Mouse (Mus musculus): ENCODE results near the gene Cfap221. TPM values are rescaled to one million over a fixed set of nuclear protein-coding genes. Genes with fewer than 3 reads are reported as not detected.

The Cfap221 gene
- polyA plus RNA-seq, 1 experiment from 2014 or later = 0.37 TPM

DNA sequence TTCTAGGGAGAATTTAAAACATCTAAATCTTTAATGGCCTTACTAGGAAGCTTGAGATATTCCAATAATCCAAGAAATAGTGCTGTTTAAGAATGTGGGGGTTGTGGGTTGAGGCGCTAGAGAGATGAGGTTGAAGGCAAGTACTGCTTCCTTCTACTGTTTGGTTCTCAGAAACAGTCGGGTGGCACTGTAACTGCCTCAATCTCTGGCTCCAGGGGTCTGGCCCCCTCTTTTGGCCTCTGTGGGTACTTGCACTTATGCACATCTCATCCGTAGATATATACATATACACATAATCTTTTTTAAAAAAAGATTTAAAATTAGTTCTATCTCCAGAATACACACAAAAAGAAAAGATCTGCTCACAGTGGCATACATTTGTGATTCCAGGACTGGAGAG lies 21.9 kb upstream of the Cfap221 start:
- WGBS = 34% methylated on average over 3 of the region's 3 CpGs
- Histone ChIP-seq H3K27me3 (ENCODE audit: control insufficient read depth, insufficient read depth, low read length) (no peaks in the 10 kb centered on the region), H3K36me3 (ENCODE audit: control insufficient read depth, insufficient read depth, low read length) (no peaks in the 10 kb centered on the region), H3K9ac (replicated peaks; ENCODE audit: low read length) (no peak overlapping the region), H3K4me1 (ENCODE audit: control insufficient read depth, insufficient read depth, low read length) (no peaks in the 10 kb centered on the region), H3K27ac (replicated peaks; ENCODE audit: low read depth, low read length) (no peak overlapping the region), H3K4me2 (ENCODE audit: low read length) (no peak overlapping the region), H3K4me3 (replicated peaks; ENCODE audit: low read depth, low read length) (no peak overlapping the region), H3K9me3 (ENCODE audit: control insufficient read depth, low read length) (no peaks in the 10 kb centered on the region)
- ATAC-seq (ENCODE audit: low FRiP score, low TSS enrichment) (no peak), DNase-seq (no peak)

GRCm38 (mm10) chr1:120016240-120016639 lies 19.2 kb upstream of the Cfap221 start:
- Histone ChIP-seq H3K4me2 (ENCODE audit: low read length) (no peak overlapping the region), H3K4me3 (replicated peaks; ENCODE audit: low read depth, low read length) (no peak overlapping the region), H3K36me3 (ENCODE audit: control insufficient read depth, insufficient read depth, low read length) (no peaks in the 10 kb centered on the region), H3K4me1 (ENCODE audit: control insufficient read depth, insufficient read depth, low read length) (no peaks in the 10 kb centered on the region), H3K9me3 (ENCODE audit: control insufficient read depth, low read length) (no peaks in the 10 kb centered on the region), H3K27me3 (ENCODE audit: control insufficient read depth, insufficient read depth, low read length) (no peaks in the 10 kb centered on the region), H3K27ac (replicated peaks; ENCODE audit: low read depth, low read length) (no peak overlapping the region), H3K9ac (replicated peaks; ENCODE audit: low read length) (no peak overlapping the region)
- no peak for ATAC-seq (ENCODE audit: low FRiP score, low TSS enrichment)
- 82% methylated on average over 2 of the region's 2 CpGs for WGBS
- DNase-seq = no peak

DNA sequence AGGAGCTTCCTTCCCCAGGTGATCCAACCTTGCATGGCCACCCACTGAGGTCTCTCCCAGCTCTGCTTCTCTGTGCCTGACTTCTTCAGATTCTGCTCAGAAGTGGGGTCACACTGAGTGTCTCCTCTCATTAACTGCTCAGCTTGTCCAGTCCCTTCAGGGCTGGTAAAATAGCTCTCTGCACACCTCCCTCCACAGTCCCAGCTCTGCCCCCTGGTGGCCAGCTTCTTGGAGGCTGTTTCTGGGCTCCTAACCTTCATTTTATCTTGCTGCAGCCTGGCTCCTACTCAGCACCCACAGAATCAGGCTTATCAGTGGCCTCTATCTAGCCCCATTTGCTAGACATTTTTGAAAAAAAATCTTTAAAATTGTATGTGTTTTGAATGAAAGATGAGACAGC lies 16.1 kb upstream of the Cfap221 start:
- ATAC-seq (ENCODE audit: low FRiP score, low TSS enrichment) (0 out of 2 replicates have a peak, but pooled peaks have one; percentile 14), DNase-seq (peak; percentile 65)
- Histone ChIP-seq H3K27me3 (ENCODE audit: control insufficient read depth, insufficient read depth, low read length) (peaks cover under 1% of the 10 kb centered on the region; the same call in 1 of the 2 replicates), H3K4me1 (ENCODE audit: control insufficient read depth, insufficient read depth, low read length) (no peaks in the 10 kb centered on the region), H3K27ac (replicated peaks; ENCODE audit: low read depth, low read length) (no peak overlapping the region), H3K4me3 (replicated peaks; ENCODE audit: low read depth, low read length) (no peak overlapping the region), H3K36me3 (ENCODE audit: control insufficient read depth, insufficient read depth, low read length) (no peaks in the 10 kb centered on the region), H3K9me3 (ENCODE audit: control insufficient read depth, low read length) (no peaks in the 10 kb centered on the region), H3K4me2 (ENCODE audit: low read length) (no peak overlapping the region), H3K9ac (replicated peaks; ENCODE audit: low read length) (no peak overlapping the region)

DNA sequence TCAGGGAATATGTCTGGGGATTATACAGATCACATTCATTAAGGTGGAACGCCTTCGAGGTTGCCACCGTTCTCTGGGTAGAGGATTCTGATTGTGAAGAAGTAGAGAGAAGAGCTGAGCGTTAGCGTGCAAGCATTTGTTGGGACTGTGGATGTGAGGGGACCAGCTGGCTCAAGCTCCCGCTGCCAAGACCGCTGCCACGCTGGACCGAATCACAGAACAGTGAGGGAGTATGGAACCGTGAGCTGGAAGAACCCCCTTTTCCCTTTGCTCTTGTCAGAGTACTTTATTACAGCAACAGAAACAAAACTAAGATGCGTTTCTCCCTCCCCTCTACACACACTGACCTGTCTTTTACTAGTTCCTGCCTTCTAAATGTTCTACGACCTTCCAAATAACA lies 15.6 kb upstream of the Cfap221 start:
- no peak overlapping the region for H3K27ac ChIP-seq (replicated peaks; ENCODE audit: low read depth, low read length)
- DNase-seq (no peak), ATAC-seq (ENCODE audit: low FRiP score, low TSS enrichment) (no peak)
- peaks cover 5% of the 10 kb centered on the region; the same call in 1 of the 2 replicates for H3K27me3 ChIP-seq (ENCODE audit: control insufficient read depth, insufficient read depth, low read length)
- no peaks in the 10 kb centered on the region for H3K36me3 ChIP-seq (ENCODE audit: control insufficient read depth, insufficient read depth, low read length)
- H3K9me3 ChIP-seq (ENCODE audit: control insufficient read depth, low read length) = no peaks in the 10 kb centered on the region
- no peak overlapping the region for H3K4me2 ChIP-seq (ENCODE audit: low read length)
- no peak overlapping the region for H3K9ac ChIP-seq (replicated peaks; ENCODE audit: low read length)
- peaks cover under 1% of the 10 kb centered on the region; the same call in 1 of the 2 replicates for H3K4me1 ChIP-seq (ENCODE audit: control insufficient read depth, insufficient read depth, low read length)
- 77% methylated on average over 12 of the region's 12 CpGs for WGBS
- no peak overlapping the region for H3K4me3 ChIP-seq (replicated peaks; ENCODE audit: low read depth, low read length)

GRCm38 (mm10) chr1:120007851-120008588 lies 11.0 kb upstream of the Cfap221 start:
- ATAC-seq (ENCODE audit: low FRiP score, low TSS enrichment) (no peak), DNase-seq (peak; percentile 20)
- Histone ChIP-seq H3K9ac (replicated peaks; ENCODE audit: low read length) (no peak overlapping the region), H3K9me3 (ENCODE audit: control insufficient read depth, low read length) (no peaks in the 10 kb centered on the region), H3K27ac (replicated peaks; ENCODE audit: low read depth, low read length) (no peak overlapping the region), H3K4me2 (ENCODE audit: low read length) (peak overlapping the region; percentile 78), H3K4me1 (ENCODE audit: control insufficient read depth, insufficient read depth, low read length) (peaks cover 9% of the 10 kb centered on the region), H3K27me3 (ENCODE audit: control insufficient read depth, insufficient read depth, low read length) (peaks cover 6% of the 10 kb centered on the region; the same call in 1 of the 2 replicates), H3K36me3 (ENCODE audit: control insufficient read depth, insufficient read depth, low read length) (no peaks in the 10 kb centered on the region), H3K4me3 (replicated peaks; ENCODE audit: low read depth, low read length) (peak overlapping the region; percentile 42; the same call in 1 of the 2 replicates)
- 27% methylated on average over 11 of the region's 11 CpGs for WGBS

- Histone ChIP-seq H3K27me3 (ENCODE audit: control insufficient read depth, insufficient read depth, low read length) (peaks cover 6% of the 10 kb centered on the region; the same call in 1 of the 2 replicates), H3K9ac (replicated peaks; ENCODE audit: low read length) (peak within 1 kb of the TSS; percentile 46), H3K9me3 (ENCODE audit: control insufficient read depth, low read length) (no peaks in the 10 kb centered on the region), H3K4me3 (replicated peaks; ENCODE audit: low read depth, low read length) (peak within 1 kb of the TSS; percentile 42), H3K27ac (replicated peaks; ENCODE audit: low read depth, low read length) (no peak within 1 kb of the TSS), H3K4me1 (ENCODE audit: control insufficient read depth, insufficient read depth, low read length) (peaks cover 9% of the 10 kb centered on the region), H3K36me3 (ENCODE audit: control insufficient read depth, insufficient read depth, low read length) (no peaks in the 10 kb centered on the region), H3K4me2 (ENCODE audit: low read length) (peak within 1 kb of the TSS; percentile 78)
- DNase-seq (peak; percentile 63), ATAC-seq (ENCODE audit: low FRiP score, low TSS enrichment) (peak; percentile 65)
- under 1% methylated on average over 39 of the region's 39 CpGs for WGBS
Measured at GRCm38 (mm10) chr1:120006844-120007790, 10.1 kb upstream of the Cfap221 start, which contains the start of gene Sctr. Gene Sctr (plus strand): TSS chr1:120006894.

DNA sequence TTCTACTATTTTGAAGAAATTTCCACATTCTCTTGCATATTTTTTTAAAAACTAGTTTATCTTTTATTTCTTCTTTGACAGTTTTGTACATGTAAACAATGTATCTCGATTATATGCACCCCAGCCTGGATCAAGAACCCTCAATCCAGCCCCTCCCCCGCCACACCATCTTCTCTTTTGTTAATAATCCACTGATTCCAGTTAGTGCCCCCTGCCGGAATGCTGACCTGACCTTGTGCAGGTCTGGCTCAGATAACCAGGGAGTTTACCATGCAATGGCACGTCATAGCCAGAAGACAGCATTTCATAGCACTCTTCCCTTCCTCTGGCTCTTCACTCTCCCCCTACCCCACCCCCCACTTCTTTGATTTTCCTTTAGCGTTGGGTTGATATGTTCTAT lies 610 bp upstream of the Cfap221 start:
- Histone ChIP-seq H3K27me3 (ENCODE audit: control insufficient read depth, insufficient read depth, low read length) (no peaks in the 10 kb centered on the region), H3K4me2 (ENCODE audit: low read length) (peak overlapping the region; percentile 51), H3K9ac (replicated peaks; ENCODE audit: low read length) (no peak overlapping the region), H3K36me3 (ENCODE audit: control insufficient read depth, insufficient read depth, low read length) (no peaks in the 10 kb centered on the region), H3K4me1 (ENCODE audit: control insufficient read depth, insufficient read depth, low read length) (0 out of 2 replicates have a peak, but pooled peaks cover 7% of the 10 kb centered on the region), H3K4me3 (replicated peaks; ENCODE audit: low read depth, low read length) (peak overlapping the region; percentile 27; the same call in 1 of the 2 replicates), H3K27ac (replicated peaks; ENCODE audit: low read depth, low read length) (no peak overlapping the region), H3K9me3 (ENCODE audit: control insufficient read depth, low read length) (no peaks in the 10 kb centered on the region)
- 36% methylated on average over 5 of the region's 5 CpGs for WGBS
- DNase-seq = peak; percentile 28
- ATAC-seq (ENCODE audit: low FRiP score, low TSS enrichment) = no peak

- Histone ChIP-seq H3K9me3 (ENCODE audit: control insufficient read depth, low read length) (no peaks in the 10 kb centered on the region), H3K27ac (replicated peaks; ENCODE audit: low read depth, low read length) (no peak overlapping the region), H3K4me1 (ENCODE audit: control insufficient read depth, insufficient read depth, low read length) (no peaks in the 10 kb centered on the region), H3K27me3 (ENCODE audit: control insufficient read depth, insufficient read depth, low read length) (no peaks in the 10 kb centered on the region), H3K4me3 (replicated peaks; ENCODE audit: low read depth, low read length) (no peak overlapping the region), H3K9ac (replicated peaks; ENCODE audit: low read length) (no peak overlapping the region), H3K36me3 (ENCODE audit: control insufficient read depth, insufficient read depth, low read length) (no peaks in the 10 kb centered on the region), H3K4me2 (ENCODE audit: low read length) (no peak overlapping the region)
- 89% methylated on average over 5 of the region's 5 CpGs for WGBS
- DNase-seq = no peak
- ATAC-seq (ENCODE audit: low FRiP score, low TSS enrichment) = no peak
Measured at GRCm38 (mm10) chr1:119986555-119986954, 10.5 kb downstream of the Cfap221 start.
